Mouse (Mus musculus) thymus, adult 2 months (tissue): ENCODE measurements at regions not wholly inside any gene's neighbourhood (a gene's known extent, or its start where the extent isn't known, plus 50 kb on each side); places are given as distances from the start of the nearest gene placed in this dataset.

ENCODE experiments used
- DNase-seq: peaks from one replicate; pipeline ENCODE4 v3.0.0; 2021
- H3K27ac ChIP-seq: fragments of 200-500 bp; 2 replicates; pipeline ENCODE4 v1.5.1; 2012; ENCODE audit warnings: low read length, control low read depth; ENCODE audit not compliant: control insufficient read depth, insufficient read depth
- H3K27me3 ChIP-seq: fragments of 200-500 bp; 2 replicates; pipeline ENCODE4 v1.6.1; 2012; ENCODE audit warnings: mild to moderate bottlenecking, low read length, moderate library complexity, mixed read lengths; ENCODE audit not compliant: control insufficient read depth, insufficient read depth
- H3K36me3 ChIP-seq: fragments of 200-500 bp; 2 replicates; pipeline ENCODE4 v1.6.1; 2012; ENCODE audit warnings: mild to moderate bottlenecking, low read length, moderate library complexity; ENCODE audit not compliant: control insufficient read depth, insufficient read depth
- H3K4me1 ChIP-seq: fragments of 200-500 bp; replicated peaks from 2 replicates; pipeline ENCODE4 v1.6.1; 2012; ENCODE audit warnings: low read length; ENCODE audit not compliant: control insufficient read depth, insufficient read depth
- H3K4me3 ChIP-seq: fragments of 200-500 bp; 2 replicates; pipeline ENCODE4 v1.5.1; 2012; ENCODE audit warnings: mild to moderate bottlenecking, low read length, control low read depth, moderate library complexity; ENCODE audit not compliant: control insufficient read depth, insufficient read depth
- CTCF ChIP-seq: fragments of 200-500 bp; IDR thresholded peaks from 2 replicates; pipeline ENCODE4 v1.5.1; 2012; ENCODE audit warnings: mild to moderate bottlenecking, control low read depth, low read length, moderate library complexity, borderline replicate concordance; ENCODE audit not compliant: control insufficient read depth, poor library complexity, insufficient read depth; ENCODE audit errors: extremely low read depth
- POLR2A ChIP-seq: fragments of 200-500 bp; IDR thresholded peaks from 2 replicates; pipeline ENCODE4 v1.6.1; 2012; ENCODE audit warnings: mild to moderate bottlenecking, low read length, control low read depth, moderate library complexity; ENCODE audit not compliant: control insufficient read depth, poor library complexity, insufficient read depth; ENCODE audit errors: extremely low read depth
- WGBS: fragments of 180-500 bp; shearing (Covaris S2); methylation state at CpG from one replicate; pipeline ENCODE4 v1.1.7; 2018; 5-methylcytosine and 5-hydroxymethylcytosine counted together

- Histone ChIP-seq H3K4me3 (no peak overlapping the region), H3K27ac (no peak overlapping the region), H3K36me3 (no peaks in the 10 kb centered on the region), H3K27me3 (no peaks in the 10 kb centered on the region), H3K4me1 (no peaks in the 10 kb centered on the region)
- no peak for DNase-seq
- no peak for TF ChIP-seq POLR2A
- no peak for TF ChIP-seq CTCF
Observed at GRCm38 (mm10) chr3:35699979-35700378, 53.9 kb upstream of the Atp11b start.

- Histone ChIP-seq H3K27me3 (no peaks in the 10 kb centered on the region), H3K4me1 (no peaks in the 10 kb centered on the region), H3K27ac (no peak overlapping the region), H3K36me3 (no peaks in the 10 kb centered on the region), H3K4me3 (no peak overlapping the region)
- no peak for DNase-seq
- WGBS: 92% methylated on average over 8 of the region's 8 CpGs
- TF ChIP-seq POLR2A: no peak
- TF ChIP-seq CTCF: no peak
Observed at GRCm38 (mm10) chr3:35703528-35704327, 50.2 kb upstream of the Atp11b start.
